Mouse (Mus musculus) limb, embryonic 15.5 days (tissue): ENCODE results near the gene Nutf2-ps1. TPM values are rescaled to one million over a fixed set of nuclear protein-coding genes. Genes with fewer than 3 reads are reported as not detected.

Experiments used
- ATAC-seq: fragments of 200-750 bp; cut with Nextera tagmentation; 2 replicates; pipeline ENCODE4 v1.8.0; 2017; ENCODE audit warnings: low read depth, moderate TSS enrichment; ENCODE audit not compliant: insufficient number of reproducible peaks, low FRiP score, low TSS enrichment
- H3K27ac ChIP-seq: fragments of 300-500 bp; sonication (generic); 2 replicates; pipeline ENCODE4 v1.5.1; 2015; ENCODE audit warnings: moderate library complexity, mild to moderate bottlenecking, inconsistent platforms
- H3K27me3 ChIP-seq: fragments of 300-500 bp; sonication (generic); 2 replicates; pipeline ENCODE4 v1.6.1; 2015; ENCODE audit warnings: inconsistent platforms
- H3K36me3 ChIP-seq: fragments of 300-500 bp; sonication (generic); 2 replicates; pipeline ENCODE4 v1.6.1; 2015; ENCODE audit warnings: inconsistent platforms
- H3K4me1 ChIP-seq: fragments of 300-500 bp; sonication (generic); 2 replicates; pipeline ENCODE4 v1.6.1; 2015; ENCODE audit warnings: inconsistent platforms
- H3K4me2 ChIP-seq: fragments of 300-500 bp; sonication (generic); 2 replicates; pipeline ENCODE4 v1.6.1; 2015; ENCODE audit warnings: mild to moderate bottlenecking, inconsistent platforms
- H3K4me3 ChIP-seq: fragments of 300-500 bp; sonication (generic); 2 replicates; pipeline ENCODE4 v1.5.1; 2015; ENCODE audit warnings: mild to moderate bottlenecking, inconsistent platforms
- H3K9ac ChIP-seq: fragments of 300-500 bp; sonication (generic); 2 replicates; pipeline ENCODE4 v1.6.1; 2015; ENCODE audit warnings: inconsistent platforms
- H3K9me3 ChIP-seq: fragments of 300-500 bp; sonication (generic); 2 replicates; pipeline ENCODE4 v1.6.1; 2016; ENCODE audit warnings: inconsistent platforms
- WGBS: fragments of 180-500 bp; shearing (Covaris S2); methylation state at CpG from one replicate; pipeline ENCODE4 v1.1.7; 2015; 5-methylcytosine and 5-hydroxymethylcytosine counted together
- polyA plus RNA-seq: library from polyadenylated mRNA; unstranded; fragments of >200 nt; fragmentation: Nextera tagmentation; extraction: Ambion mirVana; gene quantifications from 2 replicates; pipeline ENCODE4 v1.2.1, GENCODE M21; 2015

The Nutf2-ps1 gene
- polyA plus RNA-seq, 1 experiment from 2014 or later: 285 TPM

DNA sequence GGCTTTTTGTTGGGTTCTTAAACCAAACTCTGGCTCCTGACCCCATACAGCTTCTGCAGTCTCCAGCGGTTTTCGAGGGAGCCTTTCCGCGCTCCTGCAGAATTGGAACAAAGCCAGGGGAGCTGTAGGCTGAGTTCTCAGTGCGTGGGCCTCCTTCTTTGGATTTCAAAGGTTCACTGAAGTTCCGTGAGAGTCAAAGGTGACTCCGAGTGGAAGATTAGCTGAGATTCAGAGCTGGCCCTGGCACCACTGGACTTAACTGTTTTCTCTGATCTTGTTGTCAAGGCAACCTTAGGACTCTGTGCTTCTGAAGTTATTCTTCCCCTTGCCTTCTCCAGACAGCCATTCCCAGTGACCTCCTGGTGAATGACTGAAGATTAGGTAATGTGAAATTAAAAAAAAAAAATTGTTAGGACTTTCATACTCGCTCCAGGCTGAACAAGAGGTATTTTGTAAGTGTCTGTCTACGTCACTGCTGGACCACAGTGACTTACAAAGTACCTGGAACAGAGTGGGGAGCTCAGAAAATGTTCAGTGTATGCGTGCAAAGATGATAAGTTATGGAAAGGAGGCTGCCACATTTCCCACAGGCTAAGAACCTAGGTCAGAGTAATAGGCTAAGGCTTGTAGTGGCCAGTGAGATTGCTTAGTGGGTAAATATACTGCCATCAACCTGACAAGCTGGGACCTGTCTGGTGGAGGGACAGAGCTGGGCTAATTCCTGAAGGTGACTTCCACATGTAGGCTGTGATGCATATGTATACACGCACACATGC lies 11.7 kb downstream of the Nutf2-ps1 start:
- Histone ChIP-seq H3K9ac (no peak overlapping the region), H3K9me3 (no peaks in the 10 kb centered on the region), H3K4me1 (no peaks in the 10 kb centered on the region; the same call in 1 of the 2 replicates), H3K36me3 (no peaks in the 10 kb centered on the region), H3K27ac (no peak overlapping the region), H3K4me2 (no peak overlapping the region), H3K27me3 (no peaks in the 10 kb centered on the region), H3K4me3 (no peak overlapping the region)
- no peak for ATAC-seq
- 52% methylated on average over 11 of the region's 11 CpGs for WGBS

DNA sequence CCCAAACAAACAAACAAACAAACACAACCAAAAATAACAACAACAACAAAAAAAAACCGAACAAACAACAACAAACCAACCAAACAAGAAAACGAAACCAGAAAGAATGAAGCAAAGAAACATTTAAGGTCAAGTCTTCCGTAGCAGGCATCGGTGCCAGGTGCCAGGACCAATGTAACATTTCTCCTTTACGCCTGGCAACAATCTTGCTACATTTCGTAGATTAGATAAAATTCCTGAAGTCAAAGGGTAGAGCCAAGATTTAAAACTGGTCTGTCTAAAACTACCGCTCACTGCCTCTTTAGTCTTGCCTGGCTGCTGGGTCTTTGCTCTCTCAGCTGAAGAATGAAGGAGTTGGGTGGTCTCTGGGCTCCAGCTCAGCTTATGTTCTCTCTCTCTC lies 12.8 kb downstream of the Nutf2-ps1 start:
- H3K4me1 ChIP-seq: no peaks in the 10 kb centered on the region; the same call in 1 of the 2 replicates
- H3K4me3 ChIP-seq: no peak overlapping the region
- no peak for ATAC-seq
- WGBS: 83% methylated on average over 7 of the region's 7 CpGs
- no peak overlapping the region for H3K9ac ChIP-seq
- H3K27ac ChIP-seq: no peak overlapping the region
- H3K27me3 ChIP-seq: no peaks in the 10 kb centered on the region
- no peaks in the 10 kb centered on the region for H3K9me3 ChIP-seq
- no peaks in the 10 kb centered on the region for H3K36me3 ChIP-seq
- no peak overlapping the region for H3K4me2 ChIP-seq

DNA sequence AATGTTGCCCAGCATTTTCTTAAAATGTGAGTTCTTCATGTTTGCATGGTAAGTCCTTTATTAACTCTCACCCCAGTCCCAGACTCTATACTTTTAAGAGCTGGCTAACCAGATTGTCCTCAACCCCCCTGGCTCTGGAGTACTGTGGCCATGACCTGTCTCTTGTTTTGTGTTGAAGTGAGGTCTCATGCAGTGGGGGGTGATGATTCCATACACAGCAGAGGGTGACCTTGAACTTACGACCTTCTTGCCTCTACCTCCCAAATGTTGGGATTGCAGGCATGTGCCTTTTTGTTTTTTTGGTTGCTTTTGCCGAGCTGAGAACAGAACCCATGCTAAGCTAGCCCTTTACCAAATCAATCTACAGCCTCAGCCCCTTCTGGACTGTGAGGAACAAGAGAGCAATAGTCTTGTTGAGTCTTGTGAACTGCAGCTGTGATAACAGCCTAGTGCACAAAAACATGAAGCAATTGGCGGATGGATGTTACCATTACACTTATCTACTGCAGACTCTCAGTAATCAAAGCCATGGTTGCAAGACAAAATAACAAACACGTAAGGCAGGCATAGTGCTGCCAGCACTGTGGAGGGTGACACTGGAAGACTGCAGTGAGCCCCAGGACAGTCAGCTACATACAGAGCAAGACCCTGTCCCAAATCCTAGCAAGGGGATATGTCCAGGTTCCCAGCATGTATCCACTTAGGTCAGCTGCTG lies 13.4 kb downstream of the Nutf2-ps1 start:
- no peak overlapping the region for H3K27ac ChIP-seq
- 84% methylated on average over 4 of the region's 4 CpGs for WGBS

DNA sequence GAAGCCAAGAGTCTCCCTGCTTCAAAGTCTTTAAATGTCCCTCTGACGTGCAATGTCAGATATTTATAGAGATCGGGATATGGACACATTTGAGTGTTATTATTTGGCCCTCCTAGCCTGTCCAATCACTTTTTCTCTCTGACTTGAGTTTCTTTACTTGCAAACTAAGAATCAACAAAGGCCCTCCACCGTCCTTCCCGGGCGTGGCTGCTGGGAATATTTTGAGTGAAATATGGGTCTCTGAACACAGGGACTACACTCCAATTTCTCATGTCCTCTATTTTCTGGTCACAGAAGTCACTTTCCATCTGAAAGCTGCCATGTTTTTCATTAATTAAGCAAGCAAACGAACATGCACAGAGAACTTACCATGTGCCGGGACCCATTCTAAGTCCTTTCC lies 14.3 kb downstream of the Nutf2-ps1 start:
- H3K36me3 ChIP-seq: no peaks in the 10 kb centered on the region
- no peak overlapping the region for H3K9ac ChIP-seq
- H3K9me3 ChIP-seq: no peaks in the 10 kb centered on the region
- H3K4me2 ChIP-seq: no peak overlapping the region
- H3K4me3 ChIP-seq: no peak overlapping the region
- no peaks in the 10 kb centered on the region for H3K27me3 ChIP-seq
- no peak overlapping the region for H3K27ac ChIP-seq
- WGBS: 85% methylated on average over 7 of the region's 7 CpGs
- ATAC-seq: no peak
- no peaks in the 10 kb centered on the region; the same call in 1 of the 2 replicates for H3K4me1 ChIP-seq

More for the DNA sequence above, 13.4 kb downstream of the Nutf2-ps1 start:
- no peaks in the 10 kb centered on the region for H3K9me3 ChIP-seq
- no peaks in the 10 kb centered on the region for H3K27me3 ChIP-seq
- no peak overlapping the region for H3K4me2 ChIP-seq
- no peak overlapping the region for H3K4me3 ChIP-seq
- no peak for ATAC-seq
- no peaks in the 10 kb centered on the region for H3K36me3 ChIP-seq
- H3K4me1 ChIP-seq: no peaks in the 10 kb centered on the region; the same call in 1 of the 2 replicates
- no peak overlapping the region for H3K9ac ChIP-seq

DNA sequence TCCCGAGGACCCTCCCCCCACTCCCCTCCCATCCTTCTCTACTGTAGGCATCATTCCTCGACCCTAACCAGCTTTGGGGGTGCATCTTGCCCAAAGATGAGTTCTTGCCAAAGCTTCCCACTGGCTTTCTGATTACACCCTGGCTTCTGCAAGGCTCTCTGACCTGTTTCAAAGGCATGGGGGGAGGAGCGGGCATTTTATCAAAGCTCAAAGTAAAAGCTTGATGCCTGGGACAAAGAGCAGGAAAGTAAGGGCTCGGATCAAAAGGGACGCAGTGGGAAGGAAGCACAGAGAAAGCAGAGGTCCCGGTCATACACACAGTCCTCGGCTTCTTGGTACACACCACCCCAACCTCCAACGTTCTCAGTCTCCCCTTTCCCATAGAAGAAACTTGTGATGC lies 14.7 kb downstream of the Nutf2-ps1 start:
- Histone ChIP-seq H3K27me3 (no peaks in the 10 kb centered on the region), H3K9ac (no peak overlapping the region), H3K4me3 (no peak overlapping the region), H3K9me3 (no peaks in the 10 kb centered on the region), H3K4me1 (no peaks in the 10 kb centered on the region; the same call in 1 of the 2 replicates), H3K27ac (no peak overlapping the region), H3K4me2 (no peak overlapping the region), H3K36me3 (no peaks in the 10 kb centered on the region)
- ATAC-seq: no peak
- 62% methylated on average over 8 of the region's 8 CpGs for WGBS

DNA sequence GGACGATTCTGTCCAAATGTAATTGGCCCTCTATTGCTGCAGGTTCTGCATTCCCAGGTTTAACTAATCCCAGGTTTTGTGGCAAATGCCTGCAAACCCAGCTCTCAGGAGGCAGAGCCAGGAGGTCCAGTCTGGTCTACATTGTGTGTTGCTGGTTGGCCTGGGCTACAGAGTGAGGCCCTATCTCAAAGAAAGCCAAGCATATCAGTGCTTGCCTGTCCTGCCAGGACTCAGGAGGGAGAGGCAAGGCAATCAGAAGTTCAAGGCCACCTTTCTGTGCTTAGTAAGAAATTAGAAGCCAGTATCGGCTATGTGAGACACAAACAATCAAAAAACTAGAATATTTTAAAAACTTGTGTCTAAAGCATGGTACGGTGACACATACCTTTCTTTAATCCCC lies 15.7 kb downstream of the Nutf2-ps1 start:
- Histone ChIP-seq H3K36me3 (no peaks in the 10 kb centered on the region), H3K4me2 (no peak overlapping the region), H3K9ac (no peak overlapping the region), H3K4me3 (no peak overlapping the region), H3K27ac (no peak overlapping the region), H3K4me1 (no peaks in the 10 kb centered on the region; the same call in 1 of the 2 replicates), H3K27me3 (no peaks in the 10 kb centered on the region), H3K9me3 (no peaks in the 10 kb centered on the region)
- WGBS: 75% methylated on average over 3 of the region's 3 CpGs
- no peak for ATAC-seq

DNA sequence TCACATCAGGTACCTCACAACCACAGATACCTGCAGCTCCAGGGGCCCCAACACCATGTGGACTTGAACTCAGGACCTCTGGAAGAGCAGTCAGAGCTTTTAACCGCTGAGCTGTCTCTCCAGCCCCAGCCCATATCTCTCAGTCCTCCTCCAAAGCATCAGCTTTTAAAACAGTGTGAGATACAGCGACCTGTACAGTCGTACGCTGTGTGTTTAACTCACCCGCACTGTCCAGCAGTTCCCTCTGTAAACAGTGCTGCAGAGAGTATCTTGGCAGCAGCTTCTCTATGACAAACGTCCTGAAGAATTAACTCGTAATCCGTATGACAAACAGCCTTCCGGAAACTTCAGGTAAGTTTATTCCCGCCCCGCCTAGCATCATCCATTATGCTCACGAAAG lies 16.3 kb downstream of the Nutf2-ps1 start:
- no peak overlapping the region for H3K9ac ChIP-seq
- H3K27me3 ChIP-seq: no peaks in the 10 kb centered on the region
- no peak for ATAC-seq
- H3K27ac ChIP-seq: no peak overlapping the region
- 82% methylated on average over 12 of the region's 12 CpGs for WGBS
- H3K4me1 ChIP-seq: no peaks in the 10 kb centered on the region; the same call in 1 of the 2 replicates
- H3K4me2 ChIP-seq: no peak overlapping the region
- no peak overlapping the region for H3K4me3 ChIP-seq
- no peaks in the 10 kb centered on the region for H3K36me3 ChIP-seq
- no peaks in the 10 kb centered on the region for H3K9me3 ChIP-seq

DNA sequence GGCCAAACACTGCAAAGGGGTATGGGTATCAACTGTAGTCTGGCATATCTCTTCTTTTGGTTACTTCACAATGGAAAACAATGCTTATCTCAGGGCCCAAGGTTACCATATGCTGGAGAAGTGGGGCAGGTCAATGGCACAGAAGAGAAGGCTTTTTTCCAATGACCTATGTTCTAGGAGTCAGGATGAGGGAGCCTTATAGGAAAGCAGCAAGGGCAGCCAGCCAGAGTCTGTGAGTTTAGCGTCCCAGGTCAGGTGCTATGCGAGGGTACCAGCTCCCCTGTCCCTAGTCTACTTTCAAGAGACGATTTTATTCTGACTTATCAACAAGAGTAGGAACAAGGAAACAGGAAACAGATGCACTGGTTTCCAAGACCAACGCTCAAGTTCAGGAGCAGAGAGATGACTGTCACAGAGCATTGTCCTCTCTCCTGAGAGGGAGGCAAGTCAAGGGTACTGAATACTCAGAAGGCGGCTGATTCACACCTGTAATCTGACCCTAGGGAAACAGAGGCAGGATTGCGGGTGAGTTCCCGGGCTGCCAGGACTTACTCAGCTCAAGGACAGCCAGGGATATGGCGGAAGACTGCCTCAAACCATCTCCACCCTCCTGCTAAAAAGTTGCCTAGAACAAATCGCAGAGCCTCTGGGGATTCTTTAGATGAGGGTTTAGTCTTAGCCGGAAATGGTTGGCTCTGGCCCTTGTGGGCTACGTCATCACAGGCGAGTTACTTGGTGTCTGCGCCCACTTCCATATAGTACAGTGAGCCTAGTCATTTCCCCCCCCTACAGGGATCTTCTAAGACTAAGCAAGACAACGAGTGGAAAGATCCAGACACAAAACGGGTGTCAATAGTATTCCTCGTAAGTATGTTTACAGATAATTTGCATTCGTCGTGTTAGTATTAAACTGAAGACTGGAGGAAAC lies 17.1 kb downstream of the Nutf2-ps1 start:
- H3K27ac ChIP-seq: no peak overlapping the region
- H3K36me3 ChIP-seq: no peaks in the 10 kb centered on the region
- no peak overlapping the region for H3K4me3 ChIP-seq
- H3K4me2 ChIP-seq: no peak overlapping the region
- no peaks in the 10 kb centered on the region for H3K4me1 ChIP-seq
- WGBS: 76% methylated on average over 18 of the region's 18 CpGs
- ATAC-seq: no peak
- H3K9me3 ChIP-seq: no peaks in the 10 kb centered on the region
- no peaks in the 10 kb centered on the region for H3K27me3 ChIP-seq
- no peak overlapping the region for H3K9ac ChIP-seq

DNA sequence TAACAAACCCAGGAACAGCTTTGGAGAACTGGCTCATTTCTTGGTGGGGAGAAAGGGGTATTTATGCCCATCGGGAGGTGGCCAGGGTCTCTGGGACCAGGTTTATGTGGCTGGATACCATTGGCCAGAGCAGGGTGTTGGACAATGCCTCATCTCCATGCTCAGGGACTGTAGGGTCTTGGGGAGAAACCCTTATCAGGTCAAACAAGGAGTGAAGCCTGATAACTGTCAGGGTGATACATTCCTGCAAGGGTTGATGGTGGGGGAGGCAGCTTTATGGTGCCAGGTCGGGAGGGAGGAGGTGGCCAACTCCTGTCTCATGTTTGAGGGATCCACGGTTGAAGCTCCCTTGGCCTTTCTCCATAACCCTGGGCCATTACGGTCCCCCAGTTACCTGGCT lies 17.8 kb downstream of the Nutf2-ps1 start:
- no peak overlapping the region for H3K4me2 ChIP-seq
- WGBS: 77% methylated on average over 4 of the region's 4 CpGs
- no peak for ATAC-seq

DNA sequence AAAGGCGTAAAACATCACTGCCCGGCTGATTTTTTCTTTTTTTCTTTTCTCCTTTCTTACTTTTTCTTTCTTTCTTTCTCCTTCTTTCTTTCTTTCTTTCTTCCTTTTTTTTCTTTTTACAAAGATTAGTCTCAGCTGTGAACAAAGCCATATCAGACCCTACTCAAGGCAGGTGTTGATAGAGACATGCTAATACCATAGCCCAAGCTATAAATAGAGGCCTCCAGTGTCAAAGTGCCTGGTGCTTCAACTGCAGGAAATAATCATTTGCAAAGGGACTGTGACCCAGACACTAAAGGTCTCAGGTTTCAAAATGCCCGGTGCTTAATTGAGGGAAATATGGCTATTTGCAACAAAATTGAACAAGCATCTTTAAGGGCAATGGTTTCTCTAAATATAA lies 20.3 kb downstream of the Nutf2-ps1 start:
- Histone ChIP-seq H3K4me2 (no peak overlapping the region), H3K27me3 (no peaks in the 10 kb centered on the region), H3K27ac (no peak overlapping the region), H3K9ac (no peak overlapping the region), H3K4me3 (no peak overlapping the region), H3K4me1 (no peaks in the 10 kb centered on the region), H3K9me3 (no peaks in the 10 kb centered on the region), H3K36me3 (no peaks in the 10 kb centered on the region)
- 66% methylated on average over 3 of the region's 3 CpGs for WGBS
- ATAC-seq: no peak

More for the DNA sequence above, 17.8 kb downstream of the Nutf2-ps1 start:
- no peaks in the 10 kb centered on the region for H3K9me3 ChIP-seq
- no peaks in the 10 kb centered on the region for H3K36me3 ChIP-seq
- H3K27ac ChIP-seq: no peak overlapping the region
- H3K4me1 ChIP-seq: no peaks in the 10 kb centered on the region
- no peak overlapping the region for H3K4me3 ChIP-seq
- no peak overlapping the region for H3K9ac ChIP-seq
- no peaks in the 10 kb centered on the region for H3K27me3 ChIP-seq

DNA sequence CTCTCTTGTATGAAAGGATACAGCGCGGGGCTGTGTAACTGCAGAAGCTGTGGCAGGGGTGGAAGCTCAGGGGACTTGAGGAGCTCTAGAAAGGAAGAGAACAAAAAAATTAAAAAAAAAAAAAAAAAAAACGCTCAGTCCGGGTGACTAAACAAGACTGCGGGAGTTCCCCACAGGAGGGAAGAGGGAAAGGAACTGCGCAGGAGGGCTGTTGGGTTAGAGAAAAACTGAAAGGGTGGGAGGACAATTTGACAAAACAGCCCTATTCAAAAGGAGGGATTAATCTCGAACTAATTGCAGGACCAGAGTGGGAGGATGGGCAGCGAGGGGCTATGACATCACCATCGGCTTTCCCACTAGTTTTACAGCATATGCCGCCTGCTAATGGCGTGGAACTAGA lies 21.0 kb downstream of the Nutf2-ps1 start:
- Histone ChIP-seq H3K27me3 (no peaks in the 10 kb centered on the region), H3K4me2 (no peak overlapping the region), H3K27ac (no peak overlapping the region), H3K4me1 (no peaks in the 10 kb centered on the region), H3K36me3 (no peaks in the 10 kb centered on the region), H3K9ac (no peak overlapping the region), H3K9me3 (no peaks in the 10 kb centered on the region), H3K4me3 (no peak overlapping the region)
- WGBS: 42% methylated on average over 11 of the region's 11 CpGs
- no peak for ATAC-seq
